Mouse (Mus musculus): Measurements from ENCODE around the gene Kifap3.

Kifap3 gene

DNA sequence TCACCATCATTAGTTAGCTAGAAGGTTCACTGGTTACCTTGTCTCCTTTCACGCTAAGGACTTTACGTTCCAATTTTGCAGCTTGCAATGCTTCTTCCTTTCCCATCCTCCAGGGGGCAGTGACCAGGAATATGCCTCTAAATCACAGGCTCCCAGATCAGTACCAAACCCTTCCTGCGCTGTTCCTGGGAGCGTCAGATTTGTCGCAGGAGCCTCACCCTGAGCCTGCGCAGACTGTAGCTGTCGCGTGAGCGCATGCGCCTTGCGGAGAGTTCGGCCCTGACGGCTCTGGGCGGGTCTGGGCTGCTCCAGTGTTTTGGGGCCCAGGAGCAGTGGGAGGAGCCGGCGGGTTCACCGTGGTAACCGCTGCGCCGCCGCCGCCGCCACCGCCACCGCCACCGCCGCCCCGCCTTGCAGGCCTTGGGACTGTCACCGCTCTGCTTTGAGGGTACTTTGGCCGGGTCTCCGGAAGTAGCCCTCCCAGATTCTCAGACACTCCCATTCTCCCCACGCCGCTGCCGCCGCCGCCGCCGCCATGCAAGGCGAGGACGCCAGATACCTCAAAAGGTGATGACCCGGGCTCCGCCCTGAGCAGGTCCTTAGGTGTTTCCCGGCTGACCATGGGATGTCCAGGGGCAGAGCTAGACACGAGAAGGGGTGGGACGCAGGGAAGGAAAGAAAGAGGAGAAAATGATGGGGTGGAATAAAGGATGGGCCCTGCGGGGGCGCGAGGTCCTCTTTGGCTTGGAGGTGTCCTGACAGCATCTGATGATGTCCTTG lies at the start of gene Kifap3:
Gene Kifap3, plus strand, starts transcription at position 248 of the 780 bp plus-strand sequence.
- TF ChIP-seq GATA4 (IDR thresholded peaks at IDR 0.05; ENCODE audit: insufficient replicate concordance, low read length) = peak; percentile 51; the same call in 1 of the 2 replicates

DNA sequence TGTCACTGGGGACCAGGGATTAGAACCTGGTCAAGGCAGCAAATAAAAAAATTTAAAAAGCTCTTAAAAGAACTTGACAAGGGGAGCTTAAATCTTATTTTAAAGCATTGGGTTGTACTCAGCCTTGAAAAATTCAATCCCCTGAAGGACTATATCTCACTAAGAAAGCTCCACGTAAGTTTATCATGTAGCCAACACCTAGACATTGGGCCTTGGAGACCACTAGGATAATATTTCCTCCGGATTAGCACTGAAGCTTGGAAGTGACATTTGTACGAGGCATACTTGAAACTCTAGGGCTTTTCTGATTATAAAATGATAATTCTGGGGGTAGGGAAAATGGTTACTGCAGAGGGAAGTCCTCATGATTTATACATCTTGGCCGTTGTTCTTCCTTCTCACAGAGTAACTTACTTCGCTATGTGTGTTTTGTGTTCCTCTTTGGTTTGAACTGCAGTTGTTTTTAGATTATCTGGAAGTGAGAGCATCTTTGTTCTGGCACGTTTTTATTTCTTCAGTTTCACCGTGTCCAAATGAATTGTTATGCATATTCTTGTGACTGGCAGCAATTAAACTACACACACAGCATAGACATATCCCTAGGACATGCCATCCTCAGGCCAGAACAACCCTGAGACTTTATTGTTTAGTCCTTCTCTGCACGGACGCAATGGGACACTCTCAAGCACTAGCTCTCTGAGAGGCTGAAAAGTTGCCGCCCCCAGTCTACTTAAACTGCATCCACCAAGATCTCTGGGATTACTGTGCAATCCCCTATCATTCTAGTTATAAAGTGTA lies 42.7 kb upstream of the Kifap3 start:
- TF ChIP-seq GATA4 (IDR thresholded peaks at IDR 0.05; ENCODE audit: insufficient replicate concordance, low read length) = no peak

DNA sequence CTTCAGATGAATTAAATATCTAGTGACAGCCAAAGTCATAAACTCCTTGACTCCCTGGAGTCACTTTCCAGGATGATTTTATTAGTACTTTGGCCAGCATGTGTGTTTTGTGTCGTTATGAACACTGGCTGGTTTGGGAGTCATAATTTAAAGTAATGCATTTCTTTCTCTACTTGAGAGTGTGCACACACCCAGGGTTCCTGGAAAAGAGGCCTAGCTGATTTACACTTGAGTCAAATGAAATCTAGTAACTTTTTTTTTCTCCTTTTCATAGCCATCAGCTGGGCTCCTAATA lies 42.2 kb upstream of the Kifap3 start:
- TF ChIP-seq GATA4 (IDR thresholded peaks at IDR 0.05; ENCODE audit: insufficient replicate concordance, low read length) = no peak

DNA sequence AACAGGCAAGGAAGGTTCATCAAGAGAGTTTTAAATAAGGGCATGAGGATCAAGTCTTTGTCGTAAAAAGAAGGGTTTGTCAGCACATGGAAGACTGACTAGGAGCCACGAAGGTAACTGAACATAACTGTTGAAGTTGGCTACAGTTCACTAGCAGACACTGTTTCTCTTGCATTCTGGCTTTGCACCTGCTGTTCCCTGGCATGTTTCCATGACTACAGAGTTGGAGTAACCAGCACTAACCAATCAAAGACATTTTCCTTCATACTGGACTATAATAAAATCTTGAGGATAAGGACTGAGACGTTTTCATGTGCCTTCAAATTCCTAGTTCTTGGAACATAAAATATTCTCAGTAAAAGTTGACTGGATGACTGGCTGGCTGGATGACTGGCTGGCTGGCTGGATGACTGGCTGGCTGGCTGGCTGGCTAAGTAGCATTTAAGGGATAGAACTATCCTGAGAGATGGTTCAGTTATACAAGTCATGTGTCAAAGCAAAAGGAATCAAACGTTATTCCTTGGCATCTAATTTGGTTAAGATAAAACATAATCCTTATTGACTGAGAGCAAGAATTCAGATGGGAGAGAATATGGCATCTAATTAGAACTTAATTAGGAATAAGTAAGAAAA lies 27.9 kb upstream of the Kifap3 start:
- no peak for TF ChIP-seq GATA4 (IDR thresholded peaks at IDR 0.05; ENCODE audit: insufficient replicate concordance, low read length)

DNA sequence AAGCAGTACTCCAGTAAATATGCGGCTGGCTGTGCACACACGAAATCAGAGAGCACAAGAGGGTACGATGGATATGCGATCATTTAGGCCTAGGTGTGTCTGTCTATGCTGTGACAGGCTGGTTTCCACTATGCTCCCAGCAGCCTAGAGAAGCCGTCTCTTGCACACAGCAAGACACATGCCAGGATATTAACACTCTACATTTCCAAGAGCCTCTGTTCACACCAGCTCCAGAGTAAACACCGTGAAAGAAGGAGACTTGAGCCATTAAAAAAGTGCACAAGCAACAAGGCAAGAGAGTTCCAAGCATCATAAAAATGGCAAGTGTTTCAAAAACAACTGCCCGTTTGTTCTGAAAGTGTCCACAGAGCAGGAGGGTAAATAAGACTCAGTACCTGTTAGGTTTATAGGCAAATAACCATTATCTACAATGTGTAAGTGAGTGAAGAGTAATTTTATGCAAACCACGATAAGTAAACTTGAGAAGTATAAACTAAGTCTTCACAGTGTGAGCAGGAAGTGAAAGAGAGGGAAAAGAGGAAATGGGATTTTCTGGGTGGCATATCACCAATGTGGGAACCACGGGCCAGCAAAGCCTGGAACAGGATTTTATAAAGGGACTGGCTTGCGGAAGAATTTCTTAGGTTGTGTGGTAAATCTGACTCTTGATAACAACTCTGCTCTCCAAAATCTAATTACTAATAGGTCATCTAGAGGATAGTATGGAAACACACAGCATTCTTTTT lies 21.7 kb upstream of the Kifap3 start:
- no peak for TF ChIP-seq GATA4 (IDR thresholded peaks at IDR 0.05; ENCODE audit: insufficient replicate concordance, low read length)

DNA sequence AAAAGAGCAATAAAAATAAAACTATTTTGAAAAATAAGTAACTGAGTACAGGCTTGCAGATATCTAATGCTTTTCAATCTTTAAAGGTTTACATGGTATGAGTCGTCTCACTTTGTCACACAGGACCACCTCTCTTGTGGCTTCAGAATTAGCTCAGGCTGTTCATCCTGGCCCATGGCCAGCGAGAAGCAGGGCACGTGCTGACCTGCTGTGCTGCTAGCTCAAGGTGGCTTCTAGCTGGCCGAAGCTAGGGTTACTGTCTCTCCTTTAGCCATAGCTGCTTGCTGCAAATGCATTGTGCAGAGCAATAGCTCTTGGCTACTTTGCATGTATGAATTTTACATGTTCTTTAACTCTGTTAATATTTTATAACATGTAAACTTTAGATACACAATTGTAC lies 42.0 kb downstream of the Kifap3 start:
- no peak for TF ChIP-seq GATA4 (IDR thresholded peaks at IDR 0.05; ENCODE audit: insufficient replicate concordance, low read length)

DNA sequence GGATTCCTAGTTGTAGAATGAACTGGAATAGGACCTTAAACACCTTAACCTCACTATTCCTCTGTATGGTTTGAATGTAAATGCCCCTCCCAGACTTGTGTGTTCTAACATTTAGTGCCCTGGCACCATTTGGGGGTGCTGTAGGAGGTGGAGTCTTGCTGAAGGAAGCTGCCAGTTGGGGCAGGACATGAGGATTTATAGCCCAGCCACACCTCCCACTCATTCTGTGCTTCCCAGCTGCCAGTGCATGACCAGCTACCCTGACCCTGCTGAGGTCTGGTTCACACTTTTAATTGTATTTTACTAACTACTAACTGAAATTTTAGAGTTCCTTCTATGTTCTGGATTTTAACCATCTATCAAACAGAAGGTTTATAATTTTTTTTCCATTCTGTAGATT lies 50.1 kb downstream of the Kifap3 start:
- TF ChIP-seq GATA4 (IDR thresholded peaks at IDR 0.05; ENCODE audit: insufficient replicate concordance, low read length) = no peak

DNA sequence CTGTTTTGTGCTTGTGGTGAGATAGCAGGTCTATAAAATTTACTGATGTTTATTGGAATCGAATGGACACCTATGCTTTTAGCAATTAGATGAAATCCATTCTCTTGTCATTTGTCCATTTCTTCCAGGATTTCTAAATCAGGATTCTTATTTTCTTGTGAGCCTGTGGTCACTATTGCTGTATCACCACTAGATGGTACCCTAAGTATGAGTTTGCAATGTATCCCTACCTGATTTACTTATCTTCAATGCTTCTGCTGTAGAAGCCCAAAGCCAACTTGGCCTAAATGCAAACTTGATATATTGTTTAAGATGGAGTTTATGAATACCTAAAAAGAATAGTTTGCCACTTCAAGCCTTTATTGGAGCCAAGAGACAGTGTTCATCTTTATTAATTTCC lies 54.7 kb downstream of the Kifap3 start:
- no peak for TF ChIP-seq GATA4 (IDR thresholded peaks at IDR 0.05; ENCODE audit: insufficient replicate concordance, low read length)

DNA sequence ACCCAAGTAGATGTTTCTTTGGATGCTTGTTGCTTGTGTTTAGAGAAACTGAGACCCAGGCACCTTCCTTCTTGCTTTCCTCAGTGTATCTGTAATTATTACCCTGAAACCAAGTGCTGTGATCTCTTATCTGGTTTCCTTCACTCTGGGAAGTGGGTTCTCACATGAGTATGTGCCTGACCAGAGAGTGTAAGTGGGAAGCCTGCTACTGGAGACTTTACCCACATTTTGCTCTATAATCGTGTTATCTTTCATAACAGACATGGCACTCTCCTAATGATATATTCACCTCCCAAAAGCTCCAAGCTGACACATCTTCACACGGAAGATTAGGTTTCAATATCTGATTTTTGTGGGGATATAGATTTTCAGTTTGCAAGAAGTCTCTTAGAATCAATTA lies 55.7 kb downstream of the Kifap3 start:
- TF ChIP-seq GATA4 (IDR thresholded peaks at IDR 0.05; ENCODE audit: insufficient replicate concordance, low read length) = no peak

DNA sequence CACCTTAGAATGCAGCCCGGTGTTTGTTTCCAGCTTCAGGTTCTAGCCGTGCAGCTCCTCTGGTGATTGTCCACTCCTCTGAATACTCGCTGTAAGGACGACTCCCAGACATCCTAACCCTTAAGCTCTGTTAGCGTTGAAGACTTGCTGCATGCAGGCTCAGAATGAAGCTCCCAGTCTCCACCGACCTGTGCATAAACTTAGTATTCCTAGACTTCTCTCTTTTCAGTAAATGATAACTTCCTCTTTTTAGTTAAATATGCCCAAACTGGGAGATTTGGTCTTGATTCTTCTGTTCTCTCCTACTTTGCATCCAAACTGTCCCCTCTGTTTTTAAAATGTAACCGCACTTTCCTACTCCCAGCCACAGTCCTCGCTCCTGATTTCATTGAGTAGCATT lies 61.2 kb downstream of the Kifap3 start:
- no peak for TF ChIP-seq GATA4 (IDR thresholded peaks at IDR 0.05; ENCODE audit: insufficient replicate concordance, low read length)

DNA sequence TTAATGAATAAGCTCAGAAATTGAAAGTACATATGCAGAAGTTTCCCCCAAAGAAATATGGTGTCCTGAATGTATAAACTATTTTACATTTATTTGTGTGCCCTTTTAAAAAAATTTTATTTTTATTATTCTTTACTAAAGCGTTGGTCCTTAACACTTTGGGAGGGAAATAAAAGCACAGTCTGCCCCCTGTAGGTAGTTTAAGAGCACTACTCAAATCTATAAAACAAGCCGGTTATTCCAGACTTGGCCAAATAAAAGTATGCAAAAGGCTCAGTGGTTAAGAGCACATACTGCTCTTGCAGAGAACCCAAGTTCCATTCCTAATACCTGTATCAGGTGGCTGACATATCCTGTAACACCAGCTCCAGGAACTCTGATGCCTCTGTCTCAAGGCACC lies 62.9 kb downstream of the Kifap3 start:
- no peak for TF ChIP-seq GATA4 (IDR thresholded peaks at IDR 0.05; ENCODE audit: insufficient replicate concordance, low read length)

DNA sequence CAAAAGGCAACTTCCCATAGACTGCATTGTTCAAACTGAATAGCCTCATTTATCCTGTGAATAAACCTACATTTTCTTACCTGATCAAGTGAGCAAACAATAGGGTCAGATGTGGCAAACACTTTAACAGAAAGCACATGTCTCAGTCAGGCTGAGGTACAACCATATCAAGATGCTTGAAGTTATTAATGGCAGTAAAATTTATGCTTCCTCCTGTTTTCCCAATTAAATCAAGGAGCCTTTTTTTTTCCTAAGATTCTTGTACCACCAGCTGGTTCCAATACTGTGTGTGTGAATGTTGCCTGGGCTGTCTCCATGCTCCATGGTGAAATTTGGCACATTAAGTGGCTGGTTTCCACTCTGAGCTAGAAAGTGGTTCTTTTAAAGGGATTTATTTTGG lies 64.5 kb downstream of the Kifap3 start:
- no peak for TF ChIP-seq GATA4 (IDR thresholded peaks at IDR 0.05; ENCODE audit: insufficient replicate concordance, low read length)

DNA sequence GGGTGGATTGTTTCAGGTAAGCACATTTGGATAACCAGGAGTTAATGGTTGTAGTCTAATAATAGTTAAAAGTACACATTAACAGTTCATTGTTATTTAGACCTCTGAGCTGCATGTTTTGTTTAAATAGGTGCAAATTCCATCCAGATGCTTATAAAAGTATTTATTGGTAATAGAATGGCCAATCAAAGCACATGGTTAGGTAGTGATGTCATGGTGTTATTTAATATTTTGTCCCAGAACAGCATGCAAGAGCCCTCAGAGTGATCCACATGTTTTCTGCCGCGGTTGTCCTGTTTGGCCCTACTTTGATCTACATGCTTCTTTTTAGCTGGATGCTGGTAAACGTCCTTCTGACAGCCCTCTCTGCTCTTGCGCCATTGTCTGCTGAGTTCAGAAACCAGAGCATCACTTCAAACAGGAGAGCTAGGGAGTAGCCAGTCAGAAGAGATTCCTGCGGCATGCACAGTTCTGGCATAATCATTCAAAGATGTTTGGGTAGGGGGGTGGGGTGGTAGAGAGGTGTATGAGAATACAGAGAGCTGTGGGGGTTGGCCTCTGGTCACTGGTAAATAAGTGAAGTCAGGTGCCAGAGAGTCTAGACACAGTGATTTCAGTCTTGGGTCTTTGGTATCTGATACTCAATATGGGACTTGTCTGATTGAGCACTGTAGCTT lies 73.6 kb downstream of the Kifap3 start:
- no peak for TF ChIP-seq GATA4 (IDR thresholded peaks at IDR 0.05; ENCODE audit: insufficient replicate concordance, low read length)

DNA sequence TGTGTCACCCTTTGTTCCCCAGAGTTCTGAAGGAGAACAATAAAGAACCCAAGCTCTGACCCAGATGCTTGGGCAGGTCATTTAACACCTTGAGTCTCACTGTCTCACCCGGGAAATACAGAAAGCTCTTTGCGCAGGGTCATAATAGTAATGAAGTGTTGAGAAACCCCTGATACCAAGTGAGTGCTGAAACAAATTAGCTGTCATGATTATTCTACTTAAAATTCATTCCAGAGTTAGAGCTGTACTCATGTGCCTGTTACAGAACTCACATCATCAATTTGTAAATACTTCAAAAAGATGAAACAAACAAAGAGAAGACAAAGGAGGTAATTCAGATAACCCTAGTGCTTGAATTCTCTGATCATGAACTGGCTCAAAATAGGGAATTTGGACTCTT lies 79.0 kb downstream of the Kifap3 start:
- TF ChIP-seq GATA4 (IDR thresholded peaks at IDR 0.05; ENCODE audit: insufficient replicate concordance, low read length) = no peak

DNA sequence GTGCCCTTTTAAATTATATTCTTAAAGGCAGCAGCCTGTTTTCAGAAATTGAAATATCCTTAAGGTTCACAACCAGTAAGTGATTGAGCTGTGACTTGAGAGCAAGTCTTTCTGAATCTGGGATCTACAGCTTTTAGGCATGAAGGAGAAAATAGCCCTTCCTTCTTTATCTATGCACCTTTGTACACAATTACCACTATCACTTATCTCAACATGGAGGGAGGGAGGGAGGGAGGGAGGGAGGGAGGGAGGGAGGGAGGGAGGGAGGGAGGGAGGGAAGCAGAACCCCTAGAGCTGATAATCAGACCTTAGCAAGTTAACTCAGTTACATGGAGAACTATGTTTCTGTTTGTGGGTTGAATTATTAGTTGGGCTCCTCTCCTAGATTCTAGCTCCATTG lies 82.2 kb downstream of the Kifap3 start:
- TF ChIP-seq GATA4 (IDR thresholded peaks at IDR 0.05; ENCODE audit: insufficient replicate concordance, low read length) = no peak

All from liver, adult (tissue).